In genomic region chr10:42246483-42246882, GRCm38 (mm10) we compare ENCODE assay signal across 12 mouse cellular contexts. TPM values are rescaled to one million over a fixed set of nuclear protein-coding genes. Genes with fewer than 3 reads are reported as not detected.
DNase-seq lines count a peak whose midpoint lies in the region; ATAC-seq and TF ChIP-seq lines count a peak whose summit lies in the region.
"Had no signal": no experiment of that assay in that cellular context is flagged by ENCODE, and none has a peak within 500 bp of the region (broad histone marks: within the 10 kb centered on the region; RNA-seq: fewer than 3 reads in every experiment).

No protein-coding gene starts in this region.

- DNase-seq in heart, embryonic 10.5 days (ENCODE audit: low spot score) = no peak
- no peak for DNase-seq in heart, postnatal 14 days
- DNase-seq in liver, adult 2 months (ENCODE audit: extremely low read depth, low read depth, low spot score) = peak; percentile 57
- no peak for DNase-seq in liver
- no peak for DNase-seq in embryonic facial prominence, embryonic 14.5 days (ENCODE audit: low spot score)
- no peak for DNase-seq in spleen, postnatal 36 days (ENCODE audit: low spot score in 2 of 2)
- DNase-seq in gastrocnemius, postnatal 4 days (ENCODE audit: low spot score in 2 of 2) = no peak
- DNase-seq: lung, adult 18-20 months; right cerebral cortex, postnatal 25 days had no signal

- peak overlapping the region; percentile 59 for H3K27ac ChIP-seq in heart, embryonic 10.5 days
- H3K27ac ChIP-seq in liver, adult 2 months (replicated peaks; ENCODE audit: insufficient read depth, low read depth, low read length) = peak overlapping the region; percentile 21; the same call in 1 of the 2 replicates
- peak overlapping the region; percentile 24; the same call in 1 of the 2 replicates for H3K27ac ChIP-seq in embryonic facial prominence, embryonic 14.5 days (replicated peaks; ENCODE audit: low read depth, low read length)
- H3K27ac ChIP-seq in liver, embryonic 16.5 days (ENCODE audit: low read length) = peak overlapping the region; percentile 97
- H3K27ac ChIP-seq: hindbrain, embryonic 10.5 days had no signal

- no peak for ATAC-seq in embryonic facial prominence, embryonic 14.5 days (ENCODE audit: low read depth)
- ATAC-seq in liver, embryonic 16.5 days (ENCODE audit: low read depth) = no peak

- no peak for TF ChIP-seq POLR2A in liver, adult 2 months (IDR thresholded peaks at IDR 0.05; ENCODE audit: extremely low read depth, insufficient read depth, low read length)

- 55% methylated on average over 3 of the region's 3 CpGs for WGBS in heart, embryonic 10.5 days
- WGBS in liver, adult 2 months = 50% methylated on average over 3 of the region's 3 CpGs
- WGBS in embryonic facial prominence, embryonic 14.5 days = 54% methylated on average over 3 of the region's 3 CpGs
- WGBS in liver, embryonic 16.5 days (ENCODE audit: insufficient replicate concordance) = 57% methylated on average over 3 of the region's 3 CpGs

- peaks cover 63% of the 10 kb centered on the region for H3K79me2 ChIP-seq in liver, adult 2 months (ENCODE audit: control insufficient read depth, insufficient read depth, low read length)

- H3K9me3 ChIP-seq in heart, embryonic 10.5 days = no peaks in the 10 kb centered on the region
- H3K9me3 ChIP-seq in embryonic facial prominence, embryonic 14.5 days (ENCODE audit: control insufficient read depth, low read length) = no peaks in the 10 kb centered on the region
- H3K9me3 ChIP-seq in liver, embryonic 16.5 days (replicated peaks; ENCODE audit: control insufficient read depth, low read length) = no peaks in the 10 kb centered on the region
- H3K9me3 ChIP-seq: embryonic facial prominence, embryonic 15.5 days; hindbrain, embryonic 10.5 days had no signal

- peaks cover 75% of the 10 kb centered on the region for H3K4me1 ChIP-seq in heart, embryonic 10.5 days
- peaks cover 46% of the 10 kb centered on the region for H3K4me1 ChIP-seq in liver, adult 2 months (ENCODE audit: control insufficient read depth, insufficient read depth, low read length)
- peaks cover 75% of the 10 kb centered on the region for H3K4me1 ChIP-seq in embryonic facial prominence, embryonic 14.5 days (ENCODE audit: control insufficient read depth, insufficient read depth, low read length)
- peaks cover 95% of the 10 kb centered on the region for H3K4me1 ChIP-seq in liver, embryonic 16.5 days (ENCODE audit: control insufficient read depth, low read depth, low read length)

- intact Hi-C loops in heart, postnatal 14 days (cut with DNase I) = no loop called here

- H3K4me3 ChIP-seq in heart, embryonic 10.5 days = no peak overlapping the region
- H3K4me3 ChIP-seq in liver, adult 2 months (ENCODE audit: insufficient read depth, low read depth, low read length) = no peak overlapping the region
- no peak overlapping the region for H3K4me3 ChIP-seq in embryonic facial prominence, embryonic 14.5 days (ENCODE audit: low read depth, low read length)
- H3K4me3 ChIP-seq in liver, embryonic 16.5 days (ENCODE audit: low read depth, low read length) = no peak overlapping the region
- H3K4me3 ChIP-seq: embryonic facial prominence, embryonic 15.5 days; hindbrain, embryonic 10.5 days had no signal

- no peak overlapping the region for H3K9ac ChIP-seq in liver, adult 2 months (ENCODE audit: low read depth, low read length)
- no peak overlapping the region for H3K9ac ChIP-seq in embryonic facial prominence, embryonic 14.5 days (ENCODE audit: low read depth, low read length)
- H3K9ac ChIP-seq in liver, embryonic 16.5 days (ENCODE audit: low read depth, low read length) = peak overlapping the region; percentile 61
- H3K9ac ChIP-seq: embryonic facial prominence, embryonic 15.5 days had no signal

- no peak overlapping the region for H3K4me2 ChIP-seq in embryonic facial prominence, embryonic 14.5 days (ENCODE audit: low read depth, low read length)
- peak overlapping the region; percentile 64; the same call in 1 of the 2 replicates for H3K4me2 ChIP-seq in liver, embryonic 16.5 days (ENCODE audit: low read depth, low read length)
- H3K4me2 ChIP-seq: embryonic facial prominence, embryonic 15.5 days had no signal

- no peaks in the 10 kb centered on the region for H3K27me3 ChIP-seq in heart, embryonic 10.5 days (ENCODE audit: insufficient read depth, poor library complexity, severe bottlenecking)
- H3K27me3 ChIP-seq in liver, adult 2 months (ENCODE audit: control insufficient read depth, insufficient read depth, low read length) = no peaks in the 10 kb centered on the region
- no peaks in the 10 kb centered on the region for H3K27me3 ChIP-seq in embryonic facial prominence, embryonic 14.5 days (replicated peaks; ENCODE audit: control insufficient read depth, insufficient read depth, low read length)
- no peaks in the 10 kb centered on the region for H3K27me3 ChIP-seq in liver, embryonic 16.5 days (ENCODE audit: control insufficient read depth, insufficient read depth, low read depth, low read length)
- H3K27me3 ChIP-seq: embryonic facial prominence, embryonic 15.5 days had no signal

- no peaks in the 10 kb centered on the region for H3K36me3 ChIP-seq in heart, embryonic 10.5 days
- peaks cover 2% of the 10 kb centered on the region; the same call in 1 of the 2 replicates for H3K36me3 ChIP-seq in liver, adult 2 months (ENCODE audit: control insufficient read depth, insufficient read depth, low read length)
- no peaks in the 10 kb centered on the region for H3K36me3 ChIP-seq in embryonic facial prominence, embryonic 14.5 days (ENCODE audit: control insufficient read depth, insufficient read depth, low read length)
- H3K36me3 ChIP-seq in liver, embryonic 16.5 days (ENCODE audit: control insufficient read depth, insufficient read depth) = peaks cover 8% of the 10 kb centered on the region
- H3K36me3 ChIP-seq: embryonic facial prominence, embryonic 15.5 days; hindbrain, embryonic 10.5 days had no signal

- TF ChIP-seq CTCF in liver, adult 2 months (IDR thresholded peaks at IDR 0.05; ENCODE audit: low read depth, low read length) = no peak

RNA-seq across cellular contexts. Expression of gene Foxo3, which starts 30.1 kb away (rescaled TPM):
- 3.4 and 4.3 TPM in 2 replicates for polyA plus RNA-seq in heart, embryonic 10.5 days (2016; fragmentation: Nextera tagmentation; extraction: Ambion mirVana)
- 10 to 100 TPM; 78.4 to 83.4 TPM for total RNA-seq in heart, postnatal 14 days (2021)
- total RNA-seq in liver, adult 2 months (2014; rRNA removed) = 34.2 and 35.4 TPM in 2 replicates
- polyA plus RNA-seq in liver, adult 2 months (2012; rRNA removed) = 17.0 and 17.7 TPM in 2 replicates
- polyA plus RNA-seq in embryonic facial prominence, embryonic 14.5 days (2014; fragmentation: Nextera tagmentation; extraction: Ambion mirVana) = 10.4 and 12.3 TPM in 2 replicates
- polyA plus RNA-seq in liver, embryonic 16.5 days (2015; fragmentation: Nextera tagmentation; extraction: Ambion mirVana) = 12.7 and 13.7 TPM in 2 replicates
- total RNA-seq in gastrocnemius, postnatal 4 days (2021) = 10 to 100 TPM; 43.8 to 46.4 TPM

Comparison
In these comparisons a context has a peak if more than half of its experiments do, and no peak if none do; other contexts are left out.
1. H3K27ac ChIP-seq: peak in every context shown above with its lines; median percentile 97 in liver, embryonic 16.5 days; 59 in heart, embryonic 10.5 days; 24 in embryonic facial prominence, embryonic 14.5 days; 21 in liver, adult 2 months.